Mouse (Mus musculus) heart, postnatal 14 days (tissue): ENCODE data around the gene Siae. TPM values are rescaled to one million over a fixed set of nuclear protein-coding genes. Genes with fewer than 3 reads are reported as not detected.

Source experiments
- DNase-seq, 2 experiments: peaks; one replicate each; pipeline ENCODE4 v3.0.0; 2021 to 2022
- intact Hi-C: fragments of 180-260 bp; cut with DNase I; formaldehyde crosslinking; loops from one replicate; pipeline ENCODE4 v1.15.1; 2025
- total RNA-seq, 2 experiments: library from RNA; stranded (reverse); gene quantifications; 2 replicates each; pipeline ENCODE4 v1.2.3; 2021

Siae gene
- total RNA-seq, 2 experiments from 2014 or later, result 7.8 to 9.1 TPM

- intact Hi-C loops, result loop anchor here (2.0 to 5.0 kb wide), 3 partner anchors 47 to 87 kb away; partner anchors contain the start of gene Nrgn
- DNase-seq, result no peak
Observed at GRCm38 (mm10) chr9:37613911-37614280, 58.4 kb downstream of the Siae start.

DNA sequence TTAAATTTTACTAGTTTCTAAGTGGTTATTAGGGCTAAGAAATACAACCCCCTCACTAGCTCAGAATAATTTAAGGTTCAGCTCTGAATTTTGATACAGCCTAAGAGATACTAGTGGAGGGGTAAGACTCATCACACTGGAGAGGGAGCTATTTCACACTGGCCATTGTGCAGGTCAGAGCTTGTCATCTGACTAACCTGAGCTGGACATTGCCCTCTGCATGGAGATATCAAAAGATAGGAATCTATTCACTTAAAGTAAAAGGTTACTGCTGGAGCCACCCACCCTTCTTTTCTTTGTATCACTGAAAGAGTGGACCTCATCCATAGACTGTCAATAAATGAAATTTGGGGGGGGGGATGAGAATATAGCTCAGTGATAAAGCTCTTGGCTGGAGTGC is 58.8 kb downstream of the Siae start:
- intact Hi-C loops, result loop anchor here (5.0 kb wide), 2 partner anchors 47 to 62 kb away; partner anchors contain the start of gene Nrgn

DNA sequence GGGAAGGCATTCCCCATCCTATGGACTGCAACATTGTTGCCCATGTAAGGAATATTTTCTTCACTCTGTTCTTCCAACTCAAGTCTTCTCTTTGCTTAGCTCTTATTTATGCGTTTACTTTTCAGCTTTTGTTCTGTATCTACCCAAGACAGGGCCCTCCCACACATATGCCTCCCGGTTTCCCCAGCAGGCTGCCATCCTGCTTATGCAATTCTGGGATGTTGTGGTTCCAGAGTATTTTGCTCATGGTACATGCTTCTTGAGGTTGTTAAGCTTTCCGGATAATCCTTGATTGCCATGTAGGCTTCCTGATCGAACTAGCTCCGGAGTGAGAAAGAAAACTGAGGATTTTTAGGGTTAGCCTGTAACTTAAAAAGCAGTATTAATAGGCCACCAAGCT is 59.7 kb downstream of the Siae start:
- no peak for DNase-seq
- intact Hi-C loops, result no loop called here

More for the DNA sequence above, 58.8 kb downstream of the Siae start:
- no peak for DNase-seq

DNA sequence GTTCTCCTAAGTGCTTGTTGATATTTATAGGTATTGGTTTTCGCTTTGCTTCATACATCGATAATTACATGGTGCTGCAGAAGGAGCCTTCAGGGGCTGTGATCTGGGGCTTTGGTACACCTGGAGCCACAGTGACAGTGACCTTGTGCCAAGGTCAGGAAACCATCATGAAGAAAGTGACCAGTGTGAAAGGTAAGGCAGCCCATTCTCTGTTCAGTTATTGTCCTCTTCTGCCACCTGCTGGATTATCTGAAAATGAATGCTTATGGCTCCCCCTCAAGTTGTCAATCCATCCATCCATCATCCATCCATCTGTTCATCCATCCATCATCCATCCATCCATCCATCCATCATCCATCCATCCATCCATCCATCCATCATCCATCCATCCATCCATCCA is 61.3 kb downstream of the Siae start:
- intact Hi-C loops, result loop anchor here (1.0 to 2.0 kb wide), 2 partner anchors 154 to 186 kb away; no protein-coding TSS in a partner anchor
- peak in 1 of 2 experiments; percentile 56 for DNase-seq

DNA sequence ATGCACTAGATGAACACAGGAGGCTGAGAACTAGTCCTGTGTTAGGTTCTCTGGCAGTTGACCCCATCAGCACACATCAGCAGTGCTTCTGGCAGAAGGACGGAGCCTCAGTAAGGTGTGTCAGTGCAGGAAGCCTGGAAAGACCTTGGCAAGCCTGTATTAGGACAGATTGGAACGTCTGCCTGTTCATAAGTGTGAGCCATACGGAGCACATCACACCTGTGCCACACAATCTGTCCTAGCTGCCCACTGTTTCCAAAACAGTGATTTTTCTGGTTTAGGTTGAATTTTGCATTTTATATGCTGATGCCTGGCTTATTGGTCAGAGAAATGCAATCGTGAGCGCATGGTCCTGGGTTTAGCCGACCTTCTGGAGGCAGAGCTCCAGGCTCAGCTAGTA is 65.8 kb downstream of the Siae start:
- intact Hi-C loops, result no loop called here
- DNase-seq, result no peak

DNA sequence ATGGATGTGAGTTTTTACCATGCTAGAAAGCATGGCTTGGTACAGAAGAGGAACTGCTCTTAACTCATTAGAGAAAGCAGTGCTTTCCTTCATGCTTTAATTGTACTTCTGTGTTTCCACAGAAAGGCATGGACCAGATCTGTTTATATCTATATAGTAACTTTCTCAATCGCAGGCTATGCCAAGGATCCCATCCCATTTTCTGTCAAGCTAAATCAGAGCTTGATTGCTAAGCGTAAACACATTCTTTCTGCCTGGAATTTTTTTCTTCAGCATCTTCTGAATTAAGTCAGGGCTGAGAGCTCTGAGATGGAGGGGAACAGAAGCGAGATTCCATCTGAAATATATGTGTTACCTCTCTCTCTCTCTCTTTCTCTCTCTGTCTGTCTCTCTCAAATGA is 68.5 kb downstream of the Siae start:
- no peak for DNase-seq
- intact Hi-C loops, result no loop called here

- intact Hi-C loops, result no loop called here
- no peak for DNase-seq
Observed at GRCm38 (mm10) chr9:37624502-37624901, 69.0 kb downstream of the Siae start.

DNA sequence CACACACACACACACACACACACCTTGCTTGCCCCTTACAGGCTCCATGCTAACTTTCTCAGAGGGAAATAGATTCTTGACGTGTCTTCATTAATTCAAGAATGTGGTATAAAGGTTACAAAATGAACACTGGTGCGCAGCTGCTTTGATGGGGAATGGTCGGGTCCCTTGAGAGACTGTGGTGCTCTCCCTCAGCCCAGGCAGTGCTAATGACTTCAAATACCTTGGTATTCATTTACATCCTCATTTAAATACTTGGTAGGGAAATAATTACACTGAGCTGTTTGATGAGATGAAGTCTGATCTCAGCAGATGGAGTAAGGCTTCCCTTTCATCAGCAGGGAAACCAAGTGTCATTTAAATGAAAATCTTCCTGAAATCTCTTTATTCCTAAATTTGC is 69.6 kb downstream of the Siae start:
- no peak for DNase-seq
- intact Hi-C loops, result no loop called here

GRCm38 (mm10) chr9:37625641-37626040 is 70.1 kb downstream of the Siae start:
- intact Hi-C loops, result no loop called here
- peak; percentile 3 to 19 for DNase-seq

DNA sequence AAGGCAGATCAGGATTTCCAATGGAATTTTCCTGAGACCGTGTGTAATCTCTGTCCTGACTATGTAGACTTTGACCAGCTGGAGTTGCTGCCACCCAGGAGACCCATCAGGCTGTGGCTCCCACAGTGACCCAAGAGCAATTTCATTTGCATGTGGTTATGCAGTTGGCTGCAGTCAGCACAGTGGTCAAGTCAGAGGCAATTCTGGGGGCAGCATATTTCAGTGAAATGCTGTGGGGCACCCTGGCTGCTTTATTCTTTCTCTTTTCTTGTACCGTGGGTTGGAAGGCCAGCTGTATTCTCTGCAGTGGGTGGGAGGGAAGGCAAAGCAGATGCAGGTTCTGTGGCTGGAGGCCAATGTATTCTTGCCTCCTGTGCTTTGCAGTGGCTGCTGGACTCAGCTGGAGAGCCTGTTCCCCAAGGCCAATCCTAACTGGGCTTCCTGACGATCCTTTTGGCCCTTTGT is 70.6 kb downstream of the Siae start:
- peak in 1 of 2 experiments; percentile 30 for DNase-seq
- intact Hi-C loops, result no loop called here

- intact Hi-C loops, result no loop called here
- no peak for DNase-seq
Observed at GRCm38 (mm10) chr9:37627263-37627662, 71.8 kb downstream of the Siae start.

GRCm38 (mm10) chr9:37628581-37628980 is 73.1 kb downstream of the Siae start:
- intact Hi-C loops, result no loop called here
- no peak for DNase-seq

DNA sequence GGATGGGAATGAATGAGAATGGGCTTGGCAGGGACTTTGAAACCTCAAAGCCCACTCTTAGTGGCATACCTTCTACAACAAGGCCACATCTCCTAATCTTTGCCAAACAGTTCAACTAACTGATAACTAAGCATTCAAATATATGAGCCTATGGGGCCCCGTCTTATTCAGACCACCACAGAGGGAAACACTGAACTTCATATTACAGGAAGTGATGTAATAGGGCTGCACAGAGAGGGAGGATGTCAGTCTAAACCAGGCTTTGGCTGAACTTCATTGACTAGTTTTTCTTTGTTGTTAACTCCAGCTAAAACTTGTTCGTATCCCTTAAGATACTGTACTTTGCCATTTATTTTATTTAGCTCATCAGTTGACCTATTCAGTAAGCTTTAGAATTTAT is 74.4 kb downstream of the Siae start:
- intact Hi-C loops, result no loop called here
- DNase-seq, result no peak

- intact Hi-C loops, result no loop called here
- DNase-seq, result no peak
Observed at GRCm38 (mm10) chr9:37632305-37632704, 76.8 kb downstream of the Siae start.

DNA sequence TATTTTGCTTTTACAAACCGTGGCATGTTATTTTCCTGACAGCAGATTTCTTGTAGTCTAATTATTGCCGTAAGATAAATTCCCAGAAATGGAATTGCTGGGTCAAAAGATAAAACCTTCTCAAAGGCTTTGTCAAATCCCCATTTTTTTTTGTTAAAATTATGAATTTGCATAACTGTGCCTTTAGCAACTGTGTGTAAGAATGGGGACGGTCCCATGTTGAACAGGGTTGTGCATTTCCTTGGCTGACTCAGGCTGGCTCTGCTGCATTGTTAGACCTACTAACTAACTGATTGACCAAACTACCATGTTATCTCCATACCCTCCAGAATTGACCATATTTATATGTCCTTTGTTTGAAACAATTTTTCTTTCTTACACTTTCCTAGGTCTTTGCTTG is 78.8 kb downstream of the Siae start:
- no peak for DNase-seq
- intact Hi-C loops, result no loop called here

GRCm38 (mm10) chr9:37636335-37636734 is 80.8 kb downstream of the Siae start:
- peak; percentile 57 to 61 for DNase-seq
- intact Hi-C loops, result loop anchor here (5.0 kb wide), 2 partner anchors 174 to 204 kb away; partner anchors contain the start of gene Robo3

DNA sequence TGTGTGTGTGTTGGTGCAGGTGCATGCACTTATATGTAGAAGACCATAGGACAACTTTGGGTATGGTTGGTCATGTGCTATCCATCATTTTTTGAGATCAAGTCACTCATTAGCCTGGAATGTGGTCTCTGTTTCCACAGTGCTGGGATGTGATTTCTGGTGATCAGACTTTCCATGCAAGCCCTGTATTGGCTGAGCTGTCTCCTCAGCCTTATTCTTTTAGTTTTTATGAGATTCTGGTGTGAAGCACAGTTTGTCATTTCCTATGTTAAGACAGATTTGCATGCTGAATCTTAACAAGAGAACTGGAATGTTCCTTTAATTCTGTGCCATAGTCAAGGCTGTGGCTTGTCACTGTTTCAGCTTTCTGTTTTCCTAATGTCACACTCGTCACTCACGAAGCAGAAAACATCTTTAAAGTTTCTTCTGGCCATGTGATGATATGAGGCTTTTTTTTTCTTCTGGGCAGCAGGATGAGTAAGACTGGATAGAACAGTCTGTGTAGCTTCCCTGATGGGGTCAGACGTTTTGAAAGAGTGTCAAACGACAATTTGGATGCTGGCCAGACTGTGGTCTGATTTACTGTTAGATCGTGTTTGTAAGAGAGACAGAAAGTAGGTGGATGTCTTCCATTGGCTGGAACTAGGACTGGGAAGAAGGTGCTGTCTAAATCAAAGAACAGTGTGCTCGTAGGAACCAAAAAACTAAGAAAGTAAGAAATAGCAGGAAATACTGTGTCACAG is 81.5 kb downstream of the Siae start:
- intact Hi-C loops, result loop anchor here (5.0 kb wide), 2 partner anchors 175 to 205 kb away; partner anchors contain the start of gene Robo3
- peak in 1 of 2 experiments; percentile 23 for DNase-seq

- intact Hi-C loops, result loop anchor here (5.0 kb wide), 2 partner anchors 176 to 206 kb away; partner anchors contain the start of gene Robo3
- DNase-seq, result no peak
Observed at GRCm38 (mm10) chr9:37638721-37639120, 83.2 kb downstream of the Siae start.

- peak in 1 of 2 experiments; percentile 7 for DNase-seq
- intact Hi-C loops, result no loop called here
Observed at GRCm38 (mm10) chr9:37646246-37646645, 90.7 kb downstream of the Siae start.

- intact Hi-C loops, result no loop called here
Observed at GRCm38 (mm10) chr9:37650639-37651038, 95.1 kb downstream of the Siae start.

GRCm38 (mm10) chr9:37653836-37654235 is 98.3 kb downstream of the Siae start:
- DNase-seq, result no peak
- intact Hi-C loops, result no loop called here

More at GRCm38 (mm10) chr9:37650639-37651038, 95.1 kb downstream of the Siae start:
- no peak for DNase-seq

DNA sequence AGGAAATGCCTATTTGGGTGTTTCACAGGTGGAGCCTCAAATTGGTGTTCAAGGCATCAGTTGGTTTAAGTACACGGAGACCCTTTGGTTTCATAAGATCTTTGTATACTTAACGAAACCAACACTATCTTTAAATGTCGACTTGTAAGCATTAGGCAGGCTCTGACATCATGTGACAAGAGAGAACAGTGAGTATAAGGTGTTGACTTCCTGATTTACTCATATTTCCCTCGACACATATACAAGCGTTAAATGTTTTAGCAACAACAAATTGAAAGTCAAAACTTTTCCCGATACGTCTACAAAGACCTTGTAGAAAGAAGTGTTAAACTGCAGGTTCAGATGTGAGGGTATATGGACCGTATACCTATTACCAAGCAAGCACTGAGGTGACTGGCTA is 100.5 kb downstream of the Siae start:
- intact Hi-C loops, result no loop called here

More for the DNA sequence above, 100.5 kb downstream of the Siae start:
- DNase-seq, result no peak
